Mouse (Mus musculus): ENCODE results near the gene Itsn2.
"Not testable (repeated sequence)": the region's sequence is repeated elsewhere in the genome, so short reads cannot be mapped to it uniquely, and the experiment has no call there.

Gene Itsn2

GRCm38 (mm10) chr12:4592541-4593165 lies at the start of gene Itsn2, which contains the start of gene Gm3625:
Gene Itsn2 (plus strand): TSS chr12:4592638.
Gene Gm3625 (minus strand): TSS chr12:4592927.
- DNase-seq = peak; percentile 70

DNA sequence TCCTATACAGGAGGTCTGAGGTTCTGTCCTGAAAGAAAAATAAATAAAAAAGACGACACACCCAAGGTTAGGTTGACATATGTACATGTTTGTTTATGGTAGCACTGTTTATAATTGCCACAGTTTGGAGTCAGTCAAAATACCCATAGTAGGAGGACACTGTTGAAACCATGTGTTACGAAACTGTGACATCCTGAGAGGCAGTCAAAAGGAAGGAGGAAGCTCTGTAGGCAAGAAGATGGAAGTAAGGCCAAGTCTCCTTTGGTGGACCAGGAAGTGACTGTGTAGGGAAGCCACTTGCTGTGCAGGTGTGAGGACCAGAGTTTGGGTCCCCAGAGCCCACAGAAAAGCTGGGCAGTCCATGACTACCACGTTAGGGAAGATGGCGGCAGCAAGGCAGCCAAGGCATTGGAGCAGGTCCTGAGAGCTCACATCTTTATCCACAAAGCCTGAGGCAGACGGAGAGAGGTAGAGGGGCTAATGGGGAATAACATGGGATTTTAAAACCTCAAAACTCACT lies 48.0 kb upstream of the Itsn2 start:
- DNase-seq = no peak

GRCm38 (mm10) chr12:4545425-4545824 lies 47.0 kb upstream of the Itsn2 start:
- no peak for DNase-seq

DNA sequence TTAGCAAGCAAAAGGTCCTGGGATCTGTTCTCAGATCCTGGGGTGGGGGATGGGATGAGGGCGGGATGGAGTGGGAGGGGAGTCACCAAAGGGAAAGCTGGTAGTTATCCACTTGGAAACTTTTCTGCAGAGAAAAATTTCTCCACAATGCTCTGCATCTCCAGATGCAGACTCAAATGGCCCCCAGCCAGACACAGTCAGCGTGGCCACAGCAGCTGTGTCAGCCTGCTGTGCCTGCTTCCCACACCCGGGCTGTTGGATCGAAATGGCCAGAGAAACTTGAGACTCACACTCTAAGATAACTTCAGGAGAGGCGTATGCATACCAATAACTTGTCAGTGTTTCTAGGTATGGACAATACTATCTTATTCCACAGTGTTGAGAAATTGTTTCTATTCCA lies 45.9 kb upstream of the Itsn2 start:
- DNase-seq = no peak

- no peak for DNase-seq
Observed at GRCm38 (mm10) chr12:4547557-4547956, 44.9 kb upstream of the Itsn2 start.

DNA sequence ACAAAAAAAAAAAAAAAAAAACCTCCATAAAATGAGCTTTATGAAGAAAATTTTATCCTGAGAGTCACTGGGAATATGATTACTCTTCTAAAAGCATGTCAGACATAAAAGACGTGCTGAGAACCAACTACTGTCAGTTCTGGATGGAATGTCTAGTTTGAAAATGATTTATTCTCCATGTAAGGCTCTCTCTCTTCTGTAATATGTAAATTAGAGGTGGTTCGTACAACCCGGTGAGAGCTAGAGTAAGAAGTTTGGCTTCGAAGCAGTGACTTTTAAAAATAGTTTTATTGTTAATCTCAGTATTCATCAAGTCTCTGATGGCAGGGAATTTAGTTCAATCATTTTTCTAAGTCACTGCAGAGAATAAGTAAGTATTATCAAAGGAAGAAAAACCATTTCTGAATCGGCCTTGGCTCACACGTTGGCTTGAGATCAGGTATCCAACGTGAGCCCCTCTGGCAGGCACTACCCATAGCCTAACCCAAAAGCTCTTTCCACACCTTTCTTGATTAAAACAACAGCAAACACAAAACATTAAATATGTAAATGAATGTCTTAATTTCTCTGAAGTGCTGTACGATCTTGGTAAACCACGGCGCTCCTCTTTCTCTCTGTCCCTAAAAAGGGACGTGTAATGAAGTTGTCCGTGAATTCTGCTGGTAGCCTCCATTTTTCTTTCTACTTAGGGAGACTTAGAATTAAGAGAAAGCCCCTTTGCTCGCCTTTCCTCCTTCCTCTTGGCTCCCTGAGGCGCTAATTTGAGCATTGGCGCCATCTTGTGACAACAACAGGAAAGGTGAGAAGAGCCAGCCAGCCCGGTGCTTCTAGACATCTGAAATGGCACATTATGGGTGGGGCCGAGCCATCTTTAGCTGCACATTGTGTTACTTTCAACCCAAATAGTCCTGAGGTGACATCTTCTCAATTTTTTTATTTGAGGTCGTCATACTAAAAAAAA lies 44.1 kb upstream of the Itsn2 start:
- DNase-seq = peak; percentile 42

- not testable (repeated sequence) for DNase-seq
Observed at GRCm38 (mm10) chr12:4553704-4554103, 38.7 kb upstream of the Itsn2 start.

DNA sequence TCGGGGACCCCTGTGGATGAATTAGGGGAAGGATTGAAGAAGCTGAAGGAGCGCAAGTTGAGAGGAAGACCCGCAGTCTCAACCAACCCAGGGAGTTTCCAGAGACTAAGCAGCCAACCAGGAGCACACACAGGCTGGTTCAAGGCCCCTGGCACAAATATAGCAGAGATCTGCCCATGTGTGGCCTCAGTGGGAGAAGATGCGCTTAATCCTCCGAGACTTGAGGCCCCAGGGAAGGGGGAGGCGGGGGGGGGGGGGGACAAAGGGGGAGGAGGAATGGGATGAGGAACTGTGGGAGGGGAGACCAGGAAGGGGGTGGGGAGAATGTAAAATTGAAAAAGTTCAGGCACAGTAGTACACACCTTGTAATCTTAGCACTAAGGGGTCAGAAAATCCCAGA lies 37.0 kb upstream of the Itsn2 start:
- no peak for DNase-seq

DNA sequence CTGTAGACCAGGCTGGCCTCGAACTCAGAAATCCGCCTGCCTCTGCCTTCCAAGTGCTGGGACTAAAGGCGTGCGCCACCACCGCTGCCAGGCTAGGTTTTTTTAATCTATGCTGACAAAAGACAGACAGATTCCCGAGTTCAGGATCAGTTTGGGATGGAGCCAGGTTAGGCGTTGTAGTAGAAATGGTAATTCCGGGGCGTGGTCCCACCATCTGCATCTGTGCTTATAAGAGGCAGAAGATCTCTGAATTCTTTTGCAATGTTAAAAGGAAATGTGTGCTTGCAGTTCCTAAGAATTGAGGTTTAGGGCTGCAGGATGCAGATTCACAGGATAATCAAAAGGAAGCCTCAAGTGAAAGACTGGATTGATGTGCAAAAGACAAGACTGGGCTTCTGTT lies 35.5 kb upstream of the Itsn2 start:
- no peak for DNase-seq

DNA sequence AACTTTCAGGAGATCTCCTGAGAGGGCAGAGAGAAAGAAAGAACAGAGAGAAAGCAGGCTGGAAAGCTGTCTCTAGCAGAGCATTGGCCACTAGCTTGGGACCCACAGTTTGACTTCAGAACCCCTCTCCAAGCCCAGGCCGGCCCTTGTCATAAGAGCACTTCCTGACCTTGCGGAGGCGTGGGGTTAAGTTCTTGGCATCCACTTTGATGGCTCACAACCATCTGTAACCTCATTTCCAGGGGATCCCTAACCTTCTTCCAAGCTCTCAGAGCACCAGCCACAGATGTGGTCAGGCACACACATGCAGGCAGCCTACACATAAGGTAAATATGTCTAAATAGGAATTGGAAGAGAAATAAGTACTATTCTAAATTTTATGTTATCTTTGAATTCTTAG lies 35.0 kb upstream of the Itsn2 start:
- no peak for DNase-seq

- no peak for DNase-seq
Observed at GRCm38 (mm10) chr12:4558013-4558412, 34.4 kb upstream of the Itsn2 start.

DNA sequence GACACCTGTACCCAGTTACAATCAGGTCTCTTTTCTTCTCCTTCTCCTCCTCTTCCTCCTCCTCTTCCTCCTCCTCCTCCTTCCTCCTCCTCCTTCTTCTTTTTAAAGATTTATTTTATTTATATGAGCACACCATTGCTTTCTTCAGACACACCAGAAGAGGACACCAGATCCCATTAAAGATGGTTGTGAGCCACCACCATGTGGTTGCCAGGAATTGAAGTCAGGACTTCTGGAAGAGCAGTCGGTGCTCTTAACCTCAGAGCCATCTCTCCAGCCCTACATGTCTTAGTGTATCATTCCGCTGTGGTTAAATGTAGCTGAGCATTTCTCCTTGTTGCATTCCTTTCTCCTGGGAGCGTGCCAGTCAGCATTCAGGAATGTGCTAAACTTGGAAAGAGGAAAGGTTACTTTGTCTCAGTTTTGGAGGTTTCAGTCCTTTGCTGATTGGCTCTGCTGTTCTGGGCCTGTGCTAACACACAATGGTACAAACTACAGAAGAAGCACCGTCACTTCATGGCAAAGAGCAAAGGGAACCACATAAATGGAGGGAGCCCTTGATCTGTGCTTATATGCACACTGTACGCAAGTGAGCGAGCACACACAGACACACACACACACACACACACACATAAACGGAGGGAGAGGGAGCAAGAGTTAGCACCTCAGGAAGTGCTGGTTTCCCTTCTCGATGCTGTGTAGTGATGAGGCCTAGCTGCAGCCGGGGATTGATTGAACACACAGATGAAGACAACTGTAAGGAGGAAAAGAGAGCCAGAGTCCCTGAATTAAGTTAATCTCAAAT lies 33.8 kb upstream of the Itsn2 start:
- no peak for DNase-seq

DNA sequence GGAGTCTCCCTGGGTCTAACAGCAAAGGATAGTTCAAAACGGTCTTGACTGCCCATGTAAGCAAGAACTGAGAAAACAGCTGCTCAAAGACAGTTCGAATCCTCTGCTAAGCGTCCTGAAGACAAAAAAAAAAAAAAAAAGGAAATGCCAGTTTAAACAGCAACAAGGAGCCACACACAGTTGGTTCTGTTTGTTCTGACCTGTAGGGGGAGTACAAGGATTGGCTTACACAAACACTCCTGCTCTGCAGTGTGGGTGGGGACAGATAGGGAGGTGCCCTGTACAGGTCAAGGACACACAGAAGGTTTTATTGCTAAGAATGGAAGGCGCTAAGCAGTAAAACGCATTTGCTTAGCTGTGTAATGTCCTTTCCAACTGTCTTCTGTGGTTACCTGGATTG lies 20.6 kb upstream of the Itsn2 start:
- no peak for DNase-seq

DNA sequence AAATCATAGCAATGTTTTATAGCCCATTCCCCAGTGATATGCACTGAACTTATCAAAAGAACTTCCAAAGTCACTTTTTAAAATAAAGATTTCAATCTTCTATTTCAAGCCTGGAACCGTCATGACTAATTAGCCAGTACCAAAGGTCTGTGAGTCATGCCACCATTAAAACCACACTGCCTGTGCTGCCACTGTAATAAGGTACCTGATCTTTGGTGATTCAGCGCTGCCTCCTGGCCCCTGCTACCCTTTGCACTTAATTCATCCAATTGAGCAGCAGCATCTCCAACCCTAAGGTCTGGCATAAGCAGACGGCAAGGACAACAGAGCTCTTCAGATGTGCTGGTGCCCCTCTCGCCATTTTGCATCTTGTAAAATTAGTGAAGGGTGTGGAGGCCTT lies 18.4 kb upstream of the Itsn2 start:
- DNase-seq = no peak

DNA sequence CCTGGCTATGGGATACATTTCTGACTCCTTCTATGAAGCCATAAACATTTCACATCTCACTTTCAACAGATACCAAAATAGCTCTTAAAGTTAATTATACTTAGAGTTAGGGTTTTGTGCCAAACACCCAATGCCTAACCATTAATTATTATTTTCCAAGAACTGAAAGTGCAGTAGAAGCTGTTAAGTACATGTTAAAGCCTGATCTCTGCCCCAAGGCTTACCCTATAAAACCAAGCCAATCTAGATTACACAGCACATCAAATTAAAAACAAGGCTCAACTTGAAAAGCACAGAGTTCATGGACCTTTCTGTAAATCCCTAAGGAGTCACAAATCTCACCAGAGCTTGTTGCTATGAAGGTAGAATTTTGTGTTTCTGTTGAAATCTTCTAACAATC lies 10.1 kb upstream of the Itsn2 start:
- DNase-seq = no peak

DNA sequence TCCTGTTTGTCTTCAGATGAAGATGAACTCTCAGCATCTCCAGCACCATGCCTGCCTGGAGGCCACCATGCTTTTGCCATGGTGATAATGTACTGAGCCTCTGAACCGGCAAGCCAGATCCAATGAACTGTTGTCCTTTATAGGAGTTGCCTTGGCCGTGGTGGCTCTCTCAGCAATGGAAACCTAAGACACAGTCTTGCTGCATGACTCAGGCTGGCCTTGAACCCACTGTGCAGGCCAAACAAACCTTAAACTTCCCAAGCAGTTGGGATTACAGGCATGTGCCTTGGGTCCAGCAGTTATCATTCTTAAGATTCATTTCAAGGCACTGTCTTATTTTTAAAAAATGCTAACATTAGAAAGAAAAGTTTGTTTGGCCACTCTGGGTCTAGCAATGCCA lies 4.6 kb upstream of the Itsn2 start:
- no peak for DNase-seq

DNA sequence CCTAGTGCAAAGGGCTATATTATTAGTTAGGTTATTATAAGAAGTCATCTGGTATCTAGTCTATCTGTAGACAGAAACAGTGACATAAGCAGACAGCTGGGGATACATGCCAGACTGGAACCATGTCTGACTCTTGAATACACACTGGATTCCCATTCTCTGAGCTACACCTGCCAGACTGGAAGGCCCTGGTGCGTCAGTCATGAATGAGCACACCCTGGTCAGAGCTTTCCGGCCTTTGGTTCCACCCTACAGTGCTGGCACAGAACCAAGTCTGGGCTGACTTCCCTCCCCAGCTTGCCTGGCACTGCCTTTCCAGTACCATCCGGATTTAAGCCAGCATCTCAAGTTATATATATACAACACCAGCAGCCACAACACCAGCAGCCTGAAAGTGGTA lies 3.8 kb upstream of the Itsn2 start:
- peak; percentile 46 for DNase-seq

GRCm38 (mm10) chr12:4592025-4592424 lies 413 bp upstream of the Itsn2 start:
- no peak for DNase-seq

DNA sequence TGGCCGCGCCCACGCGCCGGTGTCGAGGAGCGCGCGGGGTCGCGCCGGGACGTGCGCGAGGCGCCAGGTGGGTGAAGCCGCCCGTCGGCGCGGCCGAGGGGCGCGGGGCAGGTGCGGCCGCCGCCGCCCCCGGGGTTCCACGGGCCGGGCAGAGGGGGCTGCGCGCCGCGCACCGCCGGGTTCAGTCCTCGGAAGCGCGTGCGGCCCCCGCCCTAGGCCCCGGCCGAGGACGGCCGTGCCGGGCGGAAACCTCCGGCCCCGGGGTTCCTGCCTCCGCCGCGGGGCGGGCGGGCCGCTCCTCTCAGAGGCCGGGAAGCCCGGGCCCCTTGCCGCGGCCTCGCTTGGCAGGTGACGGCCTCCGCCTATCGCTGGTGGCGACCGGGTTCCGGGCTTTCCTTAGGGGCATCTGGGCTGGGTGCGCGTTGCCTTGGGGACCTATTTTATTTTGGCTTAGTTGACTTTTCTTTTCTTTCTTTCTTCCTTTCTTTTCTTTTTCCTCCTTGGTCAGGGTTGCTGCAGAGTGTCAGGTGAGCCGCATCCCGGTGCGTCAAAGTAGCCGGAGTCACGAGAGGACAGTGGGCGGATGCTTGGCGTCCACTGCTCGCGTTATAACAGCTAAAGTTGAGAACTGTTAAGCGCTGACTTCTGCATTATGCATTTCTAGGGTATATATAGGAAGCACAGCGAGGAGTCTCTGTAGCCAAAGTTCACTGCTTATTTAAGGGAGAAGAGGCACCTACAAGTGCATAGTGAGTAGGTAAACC lies 910 bp downstream of the Itsn2 start:
- DNase-seq = peak; percentile 32

DNA sequence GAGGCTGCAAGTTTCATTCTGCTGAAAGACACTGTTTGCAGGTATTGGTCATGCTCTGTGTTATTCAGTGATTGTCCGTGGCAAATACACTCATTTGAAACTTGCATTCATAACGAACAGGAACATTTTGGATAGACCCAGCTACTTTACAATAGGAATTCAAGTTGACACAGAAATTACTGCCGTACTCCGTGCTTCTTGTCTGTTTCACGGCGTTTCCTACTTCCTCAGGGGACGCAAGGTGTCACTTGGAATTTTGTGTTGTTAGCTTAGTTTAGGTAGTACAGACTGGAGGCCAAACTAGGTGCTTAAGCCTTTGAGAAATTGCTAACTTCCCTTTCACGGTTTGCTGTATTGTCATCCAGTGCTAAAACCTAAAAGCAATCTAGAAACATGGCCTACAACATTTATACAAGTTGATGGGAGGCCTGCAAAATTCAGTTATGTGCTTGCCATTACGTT lies 1.5 kb downstream of the Itsn2 start:
- no peak for DNase-seq

- DNase-seq = no peak
Observed at GRCm38 (mm10) chr12:4595055-4595454, 2.6 kb downstream of the Itsn2 start.

All from cerebellum, adult 11-12 months (tissue).